30 mouse cellular contexts compared by ENCODE assay signal in the genomic region with DNA sequence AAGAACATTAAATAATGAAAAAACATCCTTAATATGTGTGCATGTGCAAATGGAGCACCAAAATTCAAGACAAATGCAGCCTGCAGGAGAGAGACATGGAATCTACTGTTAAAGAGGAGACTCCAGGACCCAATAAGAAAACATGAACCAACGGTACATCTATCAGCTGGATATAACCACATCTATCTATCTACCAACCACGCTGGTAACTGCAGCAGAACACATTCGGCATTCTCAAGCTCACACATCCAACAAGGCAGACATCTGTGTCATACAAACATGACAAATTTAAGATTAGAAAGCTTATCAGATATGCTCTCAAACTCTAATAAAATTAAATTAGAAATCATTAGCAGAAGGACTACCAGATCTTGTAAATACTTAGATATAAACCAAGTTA.
"Had no signal": no experiment of that assay in that cellular context is flagged by ENCODE, and none has a peak within 500 bp of the region (broad histone marks: within the 10 kb centered on the region; RNA-seq: fewer than 3 reads in every experiment).

No protein-coding gene starts in this region.

- H3K4me1 ChIP-seq: limb, embryonic 10.5 days; limb, embryonic 12.5 days; limb, embryonic 13.5 days; limb, embryonic 15.5 days; liver, embryonic 12.5 days; liver, embryonic 13.5 days; liver, embryonic 15.5 days; lung, embryonic 15.5 days; midbrain, embryonic 10.5 days; midbrain, embryonic 12.5 days; midbrain, embryonic 13.5 days; midbrain, embryonic 15.5 days had no signal

- H3K4me3 ChIP-seq: left cerebral cortex, adult 2 months; limb, embryonic 10.5 days; limb, embryonic 12.5 days; limb, embryonic 13.5 days; limb, embryonic 15.5 days; liver, embryonic 12.5 days; liver, embryonic 13.5 days; liver, embryonic 15.5 days; lung, embryonic 15.5 days; megakaryocyte, embryonic 14.5 days; midbrain, embryonic 10.5 days; midbrain, embryonic 12.5 days; midbrain, embryonic 13.5 days; midbrain, embryonic 15.5 days; myocyte had no signal

- H3K36me3 ChIP-seq: midbrain, embryonic 15.5 days had no signal

- H3K9me3 ChIP-seq: limb, embryonic 10.5 days; limb, embryonic 12.5 days; limb, embryonic 15.5 days; liver, embryonic 12.5 days; liver, embryonic 13.5 days; liver, embryonic 15.5 days; lung, embryonic 15.5 days; midbrain, embryonic 12.5 days; midbrain, embryonic 13.5 days; midbrain, embryonic 15.5 days had no signal

- H3K27me3 ChIP-seq: limb, embryonic 12.5 days; limb, embryonic 13.5 days; limb, embryonic 15.5 days; liver, embryonic 12.5 days; liver, embryonic 13.5 days; liver, embryonic 15.5 days; lung, embryonic 15.5 days; megakaryocyte, embryonic 14.5 days; midbrain, embryonic 12.5 days; midbrain, embryonic 13.5 days; midbrain, embryonic 15.5 days had no signal

- H3K9ac ChIP-seq: limb, embryonic 12.5 days; limb, embryonic 13.5 days; limb, embryonic 15.5 days; liver, embryonic 12.5 days; liver, embryonic 13.5 days; liver, embryonic 14.5 days; liver, embryonic 15.5 days; liver, postnatal 0 days; lung, embryonic 14.5 days; lung, embryonic 15.5 days; midbrain, embryonic 12.5 days; midbrain, embryonic 13.5 days; midbrain, embryonic 15.5 days had no signal

- H3K27ac ChIP-seq: left cerebral cortex, adult 2 months; limb, embryonic 10.5 days; limb, embryonic 12.5 days; limb, embryonic 13.5 days; limb, embryonic 15.5 days; liver, embryonic 12.5 days; liver, embryonic 13.5 days; liver, embryonic 14.5 days; liver, embryonic 15.5 days; lung, embryonic 15.5 days; macrophage; midbrain, embryonic 10.5 days; midbrain, embryonic 12.5 days; midbrain, embryonic 13.5 days; midbrain, embryonic 15.5 days had no signal

- DNase-seq: left cerebral cortex, postnatal 4 days; liver; liver, embryonic 13.5 days; liver, postnatal 0 days; lung, adult 18-20 months; lung, adult 2 months; lung, embryonic 14.5 days; lung, postnatal 10 days; lung, postnatal 14 days; lung, postnatal 36 days; lung, postnatal 4 days; midbrain, embryonic 14.5 days had no signal

- ATAC-seq: liver, embryonic 12.5 days; liver, postnatal 0 days; lung, postnatal 0 days; midbrain, embryonic 13.5 days; midbrain, embryonic 15.5 days; midbrain, embryonic 16.5 days had no signal
